Mouse (Mus musculus) stomach, postnatal 0 days (tissue): ENCODE measurements at regions not wholly inside any gene's neighbourhood (a gene's known extent, or its start where the extent isn't known, plus 50 kb on each side); places are given as distances from the start of the nearest gene placed in this dataset.

Source experiments
- ATAC-seq: fragments of 200-750 bp; cut with Nextera tagmentation; 2 replicates; pipeline ENCODE4 v1.8.0; 2017; ENCODE audit not compliant: low FRiP score, low TSS enrichment
- DNase-seq: peaks from one replicate; pipeline ENCODE4 v3.0.0-alpha.2; 2016; ENCODE audit warnings: low spot score
- H3K27ac ChIP-seq: fragments of 300-500 bp; sonication (generic); replicated peaks from 2 replicates; pipeline ENCODE4 v1.5.1; 2014; ENCODE audit warnings: mild to moderate bottlenecking, control low read depth
- H3K27me3 ChIP-seq: fragments of 300-500 bp; sonication (generic); 2 replicates; pipeline ENCODE4 v1.6.1; 2014; ENCODE audit warnings: low read length; ENCODE audit not compliant: control insufficient read depth, insufficient read depth
- H3K36me3 ChIP-seq: fragments of 300-500 bp; sonication (generic); 2 replicates; pipeline ENCODE4 v1.6.1; 2014; ENCODE audit warnings: low read length, mixed read lengths; ENCODE audit not compliant: control insufficient read depth, insufficient read depth
- H3K4me1 ChIP-seq: fragments of 300-500 bp; sonication (generic); replicated peaks from 2 replicates; pipeline ENCODE4 v1.6.1; 2014; ENCODE audit warnings: antibody characterized with exemption; ENCODE audit not compliant: control insufficient read depth, insufficient read depth
- H3K4me2 ChIP-seq: fragments of 300-500 bp; sonication (generic); replicated peaks from 2 replicates; pipeline ENCODE4 v1.6.1; 2014; ENCODE audit warnings: low read depth, mild to moderate bottlenecking, control low read depth, moderate library complexity
- H3K4me3 ChIP-seq: fragments of 300-500 bp; sonication (generic); 2 replicates; pipeline ENCODE4 v1.5.1; 2014; ENCODE audit warnings: low read depth, low read length, control low read depth
- H3K9ac ChIP-seq: fragments of 300-500 bp; sonication (generic); 2 replicates; pipeline ENCODE4 v1.6.1; 2014; ENCODE audit warnings: mild to moderate bottlenecking, low read length, control low read depth, mixed read lengths
- H3K9me3 ChIP-seq: fragments of 300-500 bp; sonication (generic); 2 replicates; pipeline ENCODE4 v1.6.1; 2016; ENCODE audit warnings: low read length; ENCODE audit not compliant: control insufficient read depth
- CTCF ChIP-seq: IDR thresholded peaks from 2 replicates; pipeline ENCODE4 v1.5.1; 2016; ENCODE audit warnings: antibody characterized with exemption, low read depth, mild to moderate bottlenecking, moderate library complexity
- EP300 ChIP-seq: optimal IDR thresholded peaks from 2 replicates; pipeline ENCODE3; 2016; ENCODE audit warnings: antibody characterized with exemption
- WGBS: fragments of 180-500 bp; shearing (Covaris S2); extraction: QIAGEN DNeasy Blood & Tissue Kit; methylation state at CpG from one replicate; pipeline ENCODE4 v1.1.7; 2014; 5-methylcytosine and 5-hydroxymethylcytosine counted together

GRCm38 (mm10) chr11:6738163-6738562 is 79.8 kb downstream of the Ramp3 start:
- DNase-seq (no peak), ATAC-seq (no peak)
- H3K4me3 ChIP-seq, result no peak overlapping the region
- H3K27me3 ChIP-seq, result no peaks in the 10 kb centered on the region
- TF ChIP-seq EP300 (no peak), CTCF (no peak)
- no peak overlapping the region for H3K4me2 ChIP-seq
- no peak overlapping the region for H3K9ac ChIP-seq
- H3K4me1 ChIP-seq, result no peaks in the 10 kb centered on the region
- no peaks in the 10 kb centered on the region for H3K9me3 ChIP-seq
- no peak overlapping the region for H3K27ac ChIP-seq
- no peaks in the 10 kb centered on the region for H3K36me3 ChIP-seq
- WGBS, result 89% methylated on average over 3 of the region's 3 CpGs

- no peaks in the 10 kb centered on the region for H3K9me3 ChIP-seq
- 87% methylated on average over 7 of the region's 7 CpGs for WGBS
- no peak for TF ChIP-seq CTCF
- no peak for TF ChIP-seq EP300
- H3K27ac ChIP-seq, result no peak overlapping the region
- DNase-seq, result no peak
- H3K27me3 ChIP-seq, result no peaks in the 10 kb centered on the region
- H3K9ac ChIP-seq, result no peak overlapping the region
- no peaks in the 10 kb centered on the region for H3K36me3 ChIP-seq
- ATAC-seq, result no peak
- H3K4me2 ChIP-seq, result no peak overlapping the region
- no peaks in the 10 kb centered on the region for H3K4me1 ChIP-seq
- H3K4me3 ChIP-seq, result no peak overlapping the region
Observed at GRCm38 (mm10) chr11:6734746-6735430, 76.6 kb downstream of the Ramp3 start.

GRCm38 (mm10) chr11:6731505-6731904 is 73.2 kb downstream of the Ramp3 start:
- WGBS, result 71% methylated on average over 5 of the region's 5 CpGs
- H3K27ac ChIP-seq, result peak overlapping the region; percentile 53; the same call in 1 of the 2 replicates

More at GRCm38 (mm10) chr11:6731505-6731904, 73.2 kb downstream of the Ramp3 start:
- H3K27me3 ChIP-seq, result no peaks in the 10 kb centered on the region
- H3K4me2 ChIP-seq, result no peak overlapping the region
- TF ChIP-seq EP300 (no peak), CTCF (no peak)
- no peaks in the 10 kb centered on the region for H3K9me3 ChIP-seq
- ATAC-seq (no peak), DNase-seq (no peak)
- H3K4me3 ChIP-seq, result no peak overlapping the region
- no peak overlapping the region for H3K9ac ChIP-seq
- H3K36me3 ChIP-seq, result no peaks in the 10 kb centered on the region
- H3K4me1 ChIP-seq, result no peaks in the 10 kb centered on the region
